Mouse (Mus musculus) G1E (cell line): ENCODE data around the gene Aen. TPM values are rescaled to one million over a fixed set of nuclear protein-coding genes. Genes with fewer than 3 reads are reported as not detected.

Experiments used
- ATAC-seq: 2 replicates; pipeline ENCODE4 v1.8.0; 2016; ENCODE audit warnings: mild to moderate bottlenecking; ENCODE audit not compliant: insufficient number of reproducible peaks, poor library complexity, low FRiP score, severe bottlenecking; ENCODE audit errors: extremely low read depth
- DNase-seq: peaks from one replicate; pipeline ENCODE4 v3.0.0; 2012; ENCODE audit warnings: low spot score
- H3K27me3 ChIP-seq: 2 replicates; pipeline ENCODE4 v1.6.1; 2012; ENCODE audit warnings: mild to moderate bottlenecking, low read length, inconsistent platforms; ENCODE audit not compliant: insufficient read depth
- H3K36me3 ChIP-seq: replicated peaks from 2 replicates; pipeline ENCODE3; 2012; ENCODE audit warnings: mild to moderate bottlenecking, inconsistent platforms
- H3K4me1 ChIP-seq: 2 replicates; pipeline ENCODE4 v1.6.1; 2012; ENCODE audit warnings: low read depth, low read length, inconsistent platforms, mixed read lengths; ENCODE audit not compliant: insufficient read depth
- H3K4me3 ChIP-seq: 2 replicates; pipeline ENCODE4 v1.5.1; 2012; ENCODE audit warnings: low read depth, mild to moderate bottlenecking, inconsistent platforms, low read length, moderate library complexity, mixed read lengths
- H3K9me3 ChIP-seq: replicated peaks from 2 replicates; pipeline ENCODE4 v1.6.1; 2012; ENCODE audit warnings: inconsistent platforms
- CTCF ChIP-seq: IDR thresholded peaks from 2 replicates; pipeline ENCODE4 v1.5.1; 2012; ENCODE audit warnings: low read depth, low read length, inconsistent platforms, mixed read lengths
- GATA1 ChIP-seq: IDR thresholded peaks from 2 replicates; pipeline ENCODE4 v1.6.1; 2012; ENCODE audit warnings: borderline replicate concordance, low read length, inconsistent platforms, mixed read lengths
- GATA2 ChIP-seq: IDR thresholded peaks from 2 replicates; pipeline ENCODE4 v1.6.1; 2012; ENCODE audit warnings: low read depth, low read length, inconsistent platforms, borderline replicate concordance
- POLR2AphosphoS5 ChIP-seq: IDR thresholded peaks from 2 replicates; pipeline ENCODE4 v1.6.1; 2012; ENCODE audit warnings: low read depth, low read length, inconsistent platforms; ENCODE audit not compliant: insufficient replicate concordance
- TAL1 ChIP-seq: conservative IDR thresholded peaks from 2 replicates; pipeline ENCODE4 v1.6.1; 2012; ENCODE audit warnings: low read depth, low read length, inconsistent platforms, mixed read lengths
- polyA plus RNA-seq: library from polyadenylated mRNA; stranded (reverse); fragments of >175 nt; gene quantifications from 2 replicates; pipeline ENCODE4 v1.2.3, GENCODE M21; 2012
- total RNA-seq, 2 experiments: library from RNA; stranded (forward) in 1 of 2; stranded (reverse) in 1 of 2; fragments of 200-1000 nt in 1 of 2; fragments of >200 nt in 1 of 2; fragmentation: Nextera tagmentation in 1 of 2; gene quantifications; 2 replicates each; pipeline ENCODE4 v1.2.3; 2014 to 2017

Aen gene
- total and polyA plus RNA-seq, 3 experiments = 18.7 to 116 (median 38.7) TPM

DNA sequence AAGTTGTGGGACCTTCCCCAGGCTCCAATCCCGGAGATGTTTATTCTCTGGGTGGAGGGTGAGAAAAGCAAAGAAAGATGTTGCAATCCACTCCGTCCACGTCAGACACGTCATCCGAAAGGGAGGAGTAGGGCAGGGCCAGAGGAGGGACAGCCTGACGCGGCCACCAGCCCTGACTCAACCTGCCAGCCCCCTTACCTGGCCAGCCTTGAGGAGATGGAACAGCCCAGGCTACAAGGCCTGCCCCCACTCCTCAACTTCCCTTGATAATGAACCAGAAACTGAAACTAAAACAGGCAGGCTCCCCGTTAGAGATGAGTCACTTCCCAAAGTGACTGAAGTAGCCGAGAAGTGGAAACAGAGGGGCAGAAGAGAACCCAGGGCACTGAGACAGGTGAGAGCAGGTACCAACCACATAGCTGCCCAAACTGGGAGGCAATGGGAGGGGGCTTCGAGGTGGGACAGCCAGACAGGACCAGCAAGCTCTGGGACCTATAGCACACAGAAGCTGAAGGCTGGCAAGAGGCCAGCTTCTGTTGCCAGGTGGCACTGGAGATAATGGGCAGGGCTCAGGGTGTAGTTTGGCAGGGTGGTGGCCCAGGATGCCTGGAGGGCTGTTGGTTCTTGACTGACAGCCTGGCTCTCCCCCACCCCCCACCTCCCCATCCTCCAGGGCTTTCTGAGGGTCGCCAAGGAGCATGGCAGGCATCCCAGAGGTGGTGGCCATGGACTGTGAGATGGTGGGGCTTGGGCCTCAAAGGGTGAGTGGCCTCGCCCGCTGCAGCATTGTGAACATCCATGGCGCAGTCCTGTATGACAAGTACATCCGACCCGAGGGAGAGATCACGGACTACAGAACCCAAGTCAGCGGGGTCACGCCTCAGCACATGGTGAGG lies 18.2 kb downstream of the Aen start:
- H3K27me3 ChIP-seq = peaks cover 30% of the 10 kb centered on the region; the same call in 1 of the 2 replicates

DNA sequence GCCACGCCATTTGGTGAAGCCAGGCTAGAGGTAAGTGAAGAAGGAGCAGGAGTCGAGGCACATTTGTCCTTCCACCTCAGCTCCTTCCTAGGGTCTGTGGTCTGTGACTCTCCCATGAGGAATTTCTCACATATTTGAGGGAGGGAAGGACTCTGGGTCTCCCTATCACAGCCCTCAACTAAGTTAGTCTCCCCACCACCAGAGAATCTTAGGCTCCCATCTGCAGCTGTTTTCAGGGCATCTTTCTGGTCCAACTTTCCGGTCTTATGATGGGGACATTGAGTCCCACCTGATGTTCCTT lies 18.8 kb downstream of the Aen start:
- no peak for TF ChIP-seq TAL1
- no peak for TF ChIP-seq CTCF
- no peak for TF ChIP-seq POLR2AphosphoS5
- no peak for TF ChIP-seq GATA2
- TF ChIP-seq GATA1 = no peak
- no peaks in the 10 kb centered on the region for H3K9me3 ChIP-seq
- H3K4me3 ChIP-seq = peak overlapping the region; percentile 70; the same call in 1 of the 2 replicates
- peaks cover 36% of the 10 kb centered on the region; the same call in 1 of the 2 replicates for H3K27me3 ChIP-seq
- DNase-seq (no peak), ATAC-seq (no peak)
- peaks cover 45% of the 10 kb centered on the region for H3K4me1 ChIP-seq
- peaks cover 40% of the 10 kb centered on the region for H3K36me3 ChIP-seq

More for the DNA sequence above, 18.2 kb downstream of the Aen start:
- ATAC-seq (peak; percentile 18), DNase-seq (peak; percentile 68)
- Histone ChIP-seq H3K9me3 (no peaks in the 10 kb centered on the region), H3K4me1 (peaks cover 46% of the 10 kb centered on the region), H3K4me3 (peak overlapping the region; percentile 70), H3K36me3 (peaks cover 42% of the 10 kb centered on the region)
- TF ChIP-seq GATA1 = no peak

GRCm38 (mm10) chr7:78914896-78915510 lies 19.3 kb downstream of the Aen start:
- Histone ChIP-seq H3K27me3 (peaks cover 41% of the 10 kb centered on the region; the same call in 1 of the 2 replicates), H3K36me3 (peaks cover 40% of the 10 kb centered on the region), H3K9me3 (no peaks in the 10 kb centered on the region), H3K4me1 (peaks cover 43% of the 10 kb centered on the region), H3K4me3 (no peak overlapping the region)
- no peak for ATAC-seq
- DNase-seq = no peak
- TF ChIP-seq CTCF (no peak), TAL1 (no peak), GATA1 (no peak)

- Histone ChIP-seq H3K4me1 (peaks cover 20% of the 10 kb centered on the region), H3K27me3 (peaks cover 50% of the 10 kb centered on the region), H3K4me3 (peak overlapping the region; percentile 13; the same call in 1 of the 2 replicates), H3K36me3 (peaks cover 27% of the 10 kb centered on the region), H3K9me3 (no peaks in the 10 kb centered on the region)
- ATAC-seq (no peak), DNase-seq (no peak)
- TF ChIP-seq POLR2AphosphoS5 (no peak), GATA1 (no peak), TAL1 (no peak), GATA2 (no peak), CTCF (no peak)
Measured at GRCm38 (mm10) chr7:78918686-78919085, 23.0 kb downstream of the Aen start.

DNA sequence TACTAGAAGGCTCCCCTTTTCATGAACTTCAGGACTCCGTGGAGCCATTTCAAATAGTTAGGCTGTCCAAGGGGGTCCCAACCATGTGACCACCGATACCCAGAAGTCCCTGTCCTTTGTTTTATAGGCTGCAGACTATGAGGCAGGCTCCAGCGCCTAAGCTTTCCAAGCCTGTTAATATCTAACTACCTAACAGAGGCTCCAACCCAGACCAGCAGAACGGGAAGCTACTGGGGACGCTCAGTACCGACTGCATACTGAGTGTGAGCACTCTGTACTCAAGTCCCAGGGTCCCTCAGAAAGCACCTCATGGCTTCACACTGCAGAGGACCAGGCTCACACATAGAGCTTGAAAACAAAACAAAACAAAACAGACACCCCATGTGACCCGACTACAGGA lies 26.9 kb downstream of the Aen start:
- H3K9me3 ChIP-seq = no peaks in the 10 kb centered on the region
- H3K4me3 ChIP-seq = no peak overlapping the region
- H3K27me3 ChIP-seq = peaks cover 57% of the 10 kb centered on the region
- ATAC-seq = no peak
- no peak for DNase-seq
- H3K4me1 ChIP-seq = peaks cover 7% of the 10 kb centered on the region
- peaks cover 14% of the 10 kb centered on the region for H3K36me3 ChIP-seq
- TF ChIP-seq CTCF = no peak
- TF ChIP-seq TAL1 = no peak
- no peak for TF ChIP-seq GATA1
- TF ChIP-seq GATA2 = no peak

- DNase-seq = peak; percentile 67
- H3K27me3 ChIP-seq = peaks cover 45% of the 10 kb centered on the region
- H3K4me3 ChIP-seq = no peak overlapping the region
- peaks cover 5% of the 10 kb centered on the region for H3K36me3 ChIP-seq
- ATAC-seq = 0 out of 2 replicates have a peak, but pooled peaks have one; percentile 28
- H3K4me1 ChIP-seq = no peaks in the 10 kb centered on the region; the same call in 1 of the 2 replicates
- TF ChIP-seq GATA1 (no peak), GATA2 (no peak), CTCF (peak; percentile 62), POLR2AphosphoS5 (no peak), TAL1 (no peak)
- H3K9me3 ChIP-seq = no peaks in the 10 kb centered on the region
Measured at GRCm38 (mm10) chr7:78924300-78924699, 28.6 kb downstream of the Aen start.
